Mouse (Mus musculus) ES-CJ7 (cell line): ENCODE data around the gene Slc25a28.

ENCODE experiments used
- DNase-seq: peaks from one replicate; pipeline ENCODE4 v3.0.0; 2011; ENCODE audit warnings: low read depth, low spot score

The Slc25a28 gene

GRCm38 (mm10) chr19:43674730-43675524 is at the start of gene Slc25a28:
Gene Slc25a28, minus strand, starts transcription at chr19:43674881.
- DNase-seq: peak; percentile 100

- no peak for DNase-seq
Observed at GRCm38 (mm10) chr19:43724194-43724593, 49.5 kb upstream of the Slc25a28 start.

DNA sequence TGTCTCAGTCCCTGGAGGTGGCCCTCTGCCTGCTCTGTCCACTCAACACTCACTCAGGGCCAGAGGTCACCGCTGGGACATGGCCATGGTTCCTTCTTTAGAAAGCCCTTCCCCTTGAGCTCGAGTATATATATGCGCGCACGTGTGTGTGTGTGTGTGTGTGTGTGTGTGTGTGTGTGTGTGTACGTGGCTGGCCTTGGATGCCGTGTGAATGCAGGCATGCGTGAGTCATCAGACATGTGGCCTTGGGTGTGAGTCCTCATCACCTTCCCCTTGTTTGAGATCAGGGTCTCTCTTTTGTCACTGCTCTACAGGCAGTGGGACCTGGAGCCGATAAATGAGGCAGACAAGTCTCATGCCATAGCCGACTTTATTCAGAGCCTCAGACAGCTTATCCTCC is 48.8 kb upstream of the Slc25a28 start:
- DNase-seq: no peak

DNA sequence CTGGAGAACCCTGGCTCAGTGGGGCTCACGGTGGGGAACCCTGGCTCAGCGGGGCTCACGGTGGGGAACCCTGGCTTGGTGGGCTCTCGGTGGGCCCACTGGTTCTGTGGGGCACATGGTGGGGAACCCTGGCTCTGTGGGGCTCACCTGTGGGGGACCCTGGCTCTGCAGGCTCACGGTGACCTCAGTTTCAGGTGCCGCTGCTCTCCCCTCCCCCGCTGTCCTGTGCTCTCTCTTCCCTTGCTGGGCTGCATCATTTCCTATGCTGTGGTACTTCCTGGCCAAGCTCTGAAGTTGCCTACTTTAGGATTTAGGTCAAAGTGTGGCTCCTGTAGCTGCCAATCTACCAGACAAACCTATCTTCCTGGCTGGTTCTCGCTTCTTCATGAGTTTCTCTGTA is 48.2 kb upstream of the Slc25a28 start:
- DNase-seq: no peak

GRCm38 (mm10) chr19:43720061-43720460 is 45.4 kb upstream of the Slc25a28 start:
- no peak for DNase-seq

DNA sequence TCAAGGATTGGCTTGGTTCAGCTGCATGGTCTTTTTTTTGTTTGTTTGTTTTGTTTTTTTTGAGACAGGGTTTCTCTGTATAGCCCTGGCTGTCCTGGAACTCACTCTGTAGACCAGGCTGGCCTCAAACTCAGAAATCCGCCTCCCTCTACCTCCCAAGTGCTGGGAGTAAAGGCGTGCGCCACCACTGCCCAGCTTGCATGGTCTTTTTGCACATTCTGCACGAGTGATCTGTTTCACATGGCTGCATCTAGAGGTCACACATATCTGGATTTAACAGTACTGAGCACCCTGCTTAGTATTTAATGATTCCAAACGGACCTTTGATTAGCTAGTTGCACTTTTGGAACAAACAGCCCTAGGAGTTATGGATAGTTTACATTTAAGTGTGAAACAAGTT is 37.3 kb upstream of the Slc25a28 start:
- DNase-seq: no peak

DNA sequence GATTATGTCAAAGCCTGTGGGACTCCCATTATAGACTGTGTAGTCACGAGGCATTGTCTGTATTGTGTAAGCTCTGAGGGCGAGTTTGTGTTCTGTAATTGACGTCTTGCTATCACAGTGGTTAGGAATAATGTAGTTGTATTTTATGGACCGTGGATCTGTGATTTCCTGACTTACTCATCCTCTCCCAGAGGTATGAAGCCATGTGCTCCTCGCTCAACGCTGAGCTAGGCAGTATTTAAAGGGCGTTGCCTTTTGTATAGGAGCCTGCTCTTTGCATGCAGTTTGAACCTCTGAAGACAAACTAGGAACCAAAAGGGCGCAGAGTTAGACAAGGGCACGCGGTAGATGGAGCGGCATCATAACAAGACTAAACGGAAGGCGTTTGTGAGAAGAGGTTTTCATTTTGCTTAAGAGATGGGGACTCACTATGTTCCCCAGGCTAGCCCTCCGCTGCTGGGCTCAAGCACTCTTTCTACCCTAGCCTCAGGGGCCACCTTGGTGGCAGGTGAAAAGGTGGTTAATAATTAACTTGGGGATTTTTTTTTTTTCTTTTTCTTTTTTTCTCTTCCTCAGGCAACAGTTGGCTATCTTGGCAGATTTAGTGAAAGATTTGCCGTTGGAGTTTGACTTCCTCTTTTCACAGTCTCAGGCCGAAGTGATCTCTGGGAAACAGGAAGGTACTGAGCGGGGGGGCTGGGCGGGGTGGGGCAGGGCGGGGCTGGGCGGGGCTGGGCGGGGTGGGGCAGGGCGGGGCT is 36.7 kb upstream of the Slc25a28 start:
- no peak for DNase-seq

DNA sequence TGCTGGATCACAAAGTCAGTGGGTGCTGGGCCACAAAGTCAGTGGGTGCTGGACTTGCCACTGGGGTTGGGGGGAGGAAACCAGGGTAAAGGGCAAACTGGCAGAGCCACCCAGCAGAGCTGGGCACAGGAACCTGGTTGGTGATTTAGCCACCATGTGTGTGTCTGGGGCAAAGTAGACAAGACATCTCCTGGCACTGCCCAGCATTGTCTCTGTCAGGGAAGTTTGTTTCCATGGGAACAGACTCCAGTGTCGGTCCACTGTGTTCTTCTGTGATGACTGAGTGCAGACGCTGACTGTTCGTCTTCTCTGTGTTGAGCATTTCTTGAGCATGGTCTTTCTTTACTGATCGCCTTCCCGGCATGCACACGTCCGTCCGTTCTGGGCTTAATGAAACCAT is 34.6 kb upstream of the Slc25a28 start:
- no peak for DNase-seq

DNA sequence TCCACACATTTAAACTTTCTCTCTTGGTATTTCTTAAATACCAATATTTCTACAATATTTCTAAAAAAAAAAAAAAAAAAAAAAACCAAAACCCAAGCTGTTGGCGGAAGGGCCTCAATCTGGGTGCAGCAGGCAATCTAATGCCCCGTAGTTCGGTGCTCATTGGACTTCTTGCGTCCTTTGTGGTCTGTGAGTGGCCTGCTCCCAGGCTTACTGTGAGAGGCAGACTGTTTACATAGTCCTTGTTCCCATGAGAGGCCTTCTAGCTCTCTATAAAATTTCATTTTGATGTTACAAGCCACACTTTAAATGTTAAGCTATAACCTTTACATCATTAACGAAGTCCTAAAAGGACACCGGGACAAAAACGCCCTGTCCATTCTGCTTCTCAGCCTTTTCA is 33.5 kb upstream of the Slc25a28 start:
- DNase-seq: no peak

- DNase-seq: no peak
Observed at GRCm38 (mm10) chr19:43704787-43705497, 30.3 kb upstream of the Slc25a28 start.

GRCm38 (mm10) chr19:43704211-43704610 is 29.5 kb upstream of the Slc25a28 start:
- DNase-seq: no peak

DNA sequence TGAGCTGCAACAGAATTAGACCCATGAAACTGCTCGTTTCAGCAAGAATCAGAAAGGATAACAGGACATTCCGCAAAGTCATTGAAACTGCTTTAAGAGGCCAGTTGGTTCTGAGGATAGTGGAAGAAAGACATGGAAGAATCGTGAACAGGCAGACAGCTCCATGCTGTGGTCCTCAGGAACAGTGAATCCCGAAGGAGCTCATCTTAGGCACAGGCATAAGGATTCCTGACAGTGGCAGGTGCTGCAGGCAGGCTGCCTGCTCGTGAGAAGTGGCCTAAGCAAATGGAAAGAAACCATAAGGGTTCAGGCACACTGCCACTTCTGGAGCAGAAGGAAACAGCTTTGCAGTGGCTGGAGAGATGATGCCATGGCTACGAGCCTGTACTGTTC is 25.1 kb upstream of the Slc25a28 start:
- no peak for DNase-seq

DNA sequence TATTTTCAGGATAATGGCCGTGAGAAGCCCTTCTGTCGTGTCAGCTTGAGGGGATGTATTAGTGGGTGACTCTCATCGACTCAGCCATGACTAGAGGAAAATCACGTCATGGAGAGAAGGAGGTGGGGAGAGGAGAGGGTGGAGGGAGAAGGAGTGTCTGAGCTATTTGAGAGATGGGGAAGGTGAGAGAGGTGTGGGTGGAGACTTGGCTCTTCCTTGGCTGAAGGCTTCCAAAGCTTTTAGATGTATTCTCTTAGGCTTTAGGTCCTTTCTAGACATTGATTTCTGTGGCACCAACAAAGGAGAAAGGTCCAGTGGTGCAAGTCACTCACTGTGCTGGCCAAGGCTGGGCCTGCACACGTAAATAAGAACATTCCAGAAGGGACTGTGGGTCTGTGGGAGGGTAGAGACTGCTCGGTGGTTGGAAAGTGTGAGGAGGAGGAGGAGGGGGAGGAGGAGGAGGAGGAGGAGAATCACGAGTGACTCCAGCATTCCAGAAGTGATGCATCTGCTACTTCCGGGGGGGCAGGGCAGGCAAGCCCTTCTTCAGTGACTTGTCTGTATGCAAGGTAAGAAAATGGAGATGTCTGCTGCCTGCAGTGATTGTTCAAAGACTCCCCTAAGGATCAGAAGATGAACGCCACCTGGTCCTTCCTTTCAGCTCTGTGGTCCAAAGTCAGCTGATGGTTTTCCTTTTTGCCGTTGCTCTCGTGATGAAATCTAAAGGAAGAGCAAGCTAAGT is 24.5 kb upstream of the Slc25a28 start:
- DNase-seq: peak; percentile 27

DNA sequence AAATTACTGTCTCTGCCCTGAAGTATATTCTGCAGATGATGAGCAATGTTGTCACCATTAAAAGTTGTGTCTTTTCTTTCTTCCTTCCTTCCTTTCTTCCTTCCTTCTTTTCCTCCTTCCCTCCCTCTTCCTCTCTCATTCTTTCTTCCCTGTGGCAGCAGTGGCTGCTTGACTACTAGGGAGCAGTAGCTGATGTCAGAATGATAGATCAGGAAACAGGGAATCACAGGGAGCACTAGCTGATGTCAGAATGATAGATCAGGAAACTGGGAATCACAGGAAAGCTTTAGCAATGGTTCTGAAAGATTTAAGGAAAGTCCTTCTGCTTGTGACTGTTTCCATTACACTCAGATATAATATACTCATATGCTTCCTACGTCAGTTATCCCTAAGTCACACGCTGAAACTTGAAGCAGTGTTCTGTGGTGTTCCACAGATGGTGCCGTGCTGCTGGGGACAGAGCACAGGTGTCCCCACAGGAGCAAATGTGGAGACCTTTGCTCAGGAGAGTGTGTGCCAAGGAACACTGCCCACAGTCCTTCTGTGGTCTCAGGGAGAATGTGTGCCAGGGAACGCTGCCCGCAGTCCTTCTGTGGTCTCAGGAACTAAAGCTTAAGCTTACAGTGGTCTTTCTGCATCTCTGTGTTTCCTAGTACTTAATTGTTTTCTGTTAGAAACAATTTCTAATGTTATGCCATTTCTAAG is 23.1 kb upstream of the Slc25a28 start:
- no peak for DNase-seq

- no peak for DNase-seq
Observed at GRCm38 (mm10) chr19:43695514-43695964, 20.9 kb upstream of the Slc25a28 start.

DNA sequence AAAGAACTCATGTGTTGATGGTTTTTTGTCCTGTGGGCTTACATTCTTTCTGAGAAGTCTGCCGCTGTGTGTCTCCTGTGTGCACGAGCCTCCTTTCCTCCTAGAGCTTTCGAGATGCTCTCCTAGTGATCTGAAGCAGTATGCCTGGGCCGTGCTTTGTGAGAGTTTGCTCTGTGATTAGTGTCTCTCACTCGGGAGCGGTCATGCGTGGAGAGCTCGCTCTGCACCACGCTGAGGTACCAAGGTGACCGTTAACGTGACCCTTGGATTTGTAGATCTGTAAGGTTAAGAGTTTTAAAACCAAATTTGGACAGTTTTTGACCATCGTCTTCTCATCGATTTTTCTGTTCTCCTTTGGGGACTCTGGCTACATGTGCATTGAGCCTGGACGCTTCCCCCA is 18.1 kb upstream of the Slc25a28 start:
- no peak for DNase-seq

DNA sequence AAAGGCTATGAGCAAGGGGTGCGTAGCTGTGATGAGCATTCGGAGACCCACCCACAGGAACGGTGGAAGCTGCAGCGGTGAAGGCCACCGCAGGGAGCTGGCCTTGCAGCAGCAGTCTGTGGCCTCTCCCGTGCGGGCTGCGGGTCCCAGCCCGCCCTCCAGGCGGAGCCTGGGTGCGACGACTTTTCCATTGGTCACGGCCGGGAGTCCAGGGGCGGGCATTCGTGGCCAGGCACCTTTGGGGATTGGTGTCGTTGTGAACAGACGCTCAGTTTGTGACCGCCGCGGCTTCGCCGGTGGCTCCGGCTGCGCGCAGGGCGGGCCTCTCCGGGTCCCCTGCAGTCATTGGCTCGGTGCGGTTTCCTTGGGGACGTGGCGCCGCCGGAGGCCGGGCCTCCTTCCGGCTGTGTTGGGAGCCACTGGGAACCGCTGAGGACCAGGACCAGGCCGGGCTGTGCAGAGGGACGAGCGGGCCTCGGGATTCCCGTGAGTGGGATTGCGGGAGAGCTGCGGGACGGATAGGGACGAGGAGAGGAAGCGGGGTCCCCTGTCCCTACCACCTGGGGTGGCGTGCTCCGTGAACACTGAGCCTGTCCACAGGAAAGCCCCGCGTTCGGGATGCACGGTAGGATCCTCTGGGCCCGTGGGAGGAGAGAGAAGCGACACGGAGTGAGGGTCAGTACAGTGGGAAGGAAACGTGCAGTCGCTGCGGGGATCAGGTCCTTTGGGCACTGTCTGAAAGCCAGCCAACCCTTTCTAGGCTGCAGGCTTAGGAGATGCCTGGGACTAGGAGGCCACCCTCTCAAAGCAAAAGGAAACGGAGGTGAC is 15.0 kb upstream of the Slc25a28 start, which contains the start of gene Entpd7:
TSS of gene Entpd7 (plus strand) at position 254 of the 828 bp plus-strand sequence.
- DNase-seq: peak; percentile 91

DNA sequence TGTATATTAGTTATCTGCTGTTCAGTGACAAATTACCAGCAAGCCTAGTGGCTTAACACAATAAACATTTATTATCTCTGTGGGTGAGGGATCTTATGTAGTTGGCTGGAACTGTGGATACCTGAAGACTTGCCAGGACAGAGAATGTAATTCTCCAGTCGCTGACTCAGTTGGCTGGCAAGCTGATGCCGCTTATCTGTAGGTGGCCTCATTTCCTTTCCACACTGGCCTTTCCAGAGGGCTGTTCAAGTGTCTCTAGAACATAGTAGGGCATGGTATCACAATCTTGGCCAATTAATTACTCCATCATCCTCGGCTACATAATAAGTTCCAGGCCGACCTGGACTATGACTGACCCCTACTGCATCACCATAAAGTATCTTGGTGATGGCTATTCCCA is 6.9 kb upstream of the Slc25a28 start:
- no peak for DNase-seq

GRCm38 (mm10) chr19:43679474-43679981 is 4.8 kb upstream of the Slc25a28 start:
- DNase-seq: no peak
